Mouse (Mus musculus) myocyte (in vitro differentiated cells): ENCODE measurements around the gene Wscd1.

Source experiments
- MYOD1 ChIP-seq, 3 experiments: IDR thresholded peaks; one replicate each; pipeline ENCODE4 v1.6.1; 2011; ENCODE audit warnings: control low read depth in 2 of 3, low read depth in 2 of 3, mild to moderate bottlenecking in 2 of 3, moderate library complexity in 1 of 3; ENCODE audit not compliant: insufficient read length in 2 of 3, control insufficient read depth in 1 of 3
- MYOG ChIP-seq, 3 experiments: IDR thresholded peaks; one replicate each; pipeline ENCODE4 v1.6.1; 2011; ENCODE audit warnings: control low read depth in 2 of 3, low read depth in 2 of 3, mild to moderate bottlenecking in 2 of 3; ENCODE audit not compliant: insufficient read length in 2 of 3, control insufficient read depth in 1 of 3, insufficient read depth in 1 of 3
- POLR2A ChIP-seq: IDR thresholded peaks from one replicate; pipeline ENCODE4 v1.6.1; 2011; ENCODE audit warnings: low read depth, mild to moderate bottlenecking, control low read depth, moderate library complexity; ENCODE audit not compliant: insufficient read length
- POLR2AphosphoS2 ChIP-seq: IDR thresholded peaks from one replicate; pipeline ENCODE4 v1.6.1; 2011; ENCODE audit warnings: low read depth, control low read depth; ENCODE audit not compliant: insufficient read length
- USF1 ChIP-seq: IDR thresholded peaks from one replicate; pipeline ENCODE4 v1.6.1; 2011; ENCODE audit warnings: low read depth, mild to moderate bottlenecking, control low read depth, moderate library complexity

- TF ChIP-seq USF1 (no peak), MYOG (IDR thresholded peaks at IDR 0.05; ENCODE audit: control insufficient read depth in 1 of 3, insufficient read depth in 1 of 3, insufficient read length in 2 of 3, low read depth in 2 of 3) (no peak), POLR2A (no peak), POLR2AphosphoS2 (no peak), MYOD1 (IDR thresholded peaks at IDR 0.05; ENCODE audit: control insufficient read depth in 1 of 3, insufficient read length in 2 of 3, low read depth in 2 of 3) (no peak)
Observed at GRCm38 (mm10) chr11:71737106-71737505, 12.6 kb upstream of the Wscd1 start.
